Mouse (Mus musculus) testis, adult 2 months (tissue): Measurements from ENCODE around the gene Crkl.

ENCODE experiments used
- CTCF ChIP-seq: fragments of 200-500 bp; IDR thresholded peaks from 2 replicates; pipeline ENCODE4 v1.5.1; 2012; ENCODE audit warnings: low read depth, mild to moderate bottlenecking, inconsistent platforms, low read length, moderate library complexity; ENCODE audit not compliant: control insufficient read depth, insufficient read depth, insufficient replicate concordance
- POLR2A ChIP-seq: fragments of 200-500 bp; IDR thresholded peaks from 2 replicates; pipeline ENCODE4 v1.6.1; 2012; ENCODE audit warnings: low read depth, mild to moderate bottlenecking, inconsistent platforms, low read length, moderate library complexity; ENCODE audit not compliant: control insufficient read depth

DNA sequence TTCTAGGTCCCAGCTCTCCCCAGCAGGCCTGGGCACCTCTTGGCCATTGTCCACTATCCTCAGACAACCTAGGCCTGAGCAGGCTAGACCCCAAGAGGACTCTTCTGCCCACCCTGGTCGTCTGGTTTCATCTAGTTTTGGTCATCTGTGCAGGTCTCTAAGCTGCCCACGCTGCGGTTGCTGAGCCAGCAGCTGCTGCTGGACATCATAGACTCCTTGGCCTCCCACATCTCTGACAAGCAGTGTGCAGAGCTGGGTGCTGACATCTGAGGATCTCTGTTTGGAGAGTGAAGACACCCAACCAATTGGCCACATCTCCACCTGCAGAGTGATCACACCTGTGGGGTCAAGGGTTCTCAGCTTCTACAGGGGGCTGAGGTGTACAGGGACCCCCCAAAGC is 73.7 kb downstream of the Crkl start:
- TF ChIP-seq CTCF: no peak
- no peak for TF ChIP-seq POLR2A
